Mouse (Mus musculus) limb, embryonic 12.5 days (tissue): ENCODE results near the gene Phlpp1. TPM values are rescaled to one million over a fixed set of nuclear protein-coding genes. Genes with fewer than 3 reads are reported as not detected.

Source experiments
- ATAC-seq: fragments of 200-750 bp; cut with Nextera tagmentation; 2 replicates; pipeline ENCODE4 v1.8.0; 2017; ENCODE audit warnings: low read depth, moderate TSS enrichment; ENCODE audit not compliant: insufficient number of reproducible peaks, insufficient read depth, low FRiP score, low TSS enrichment
- H3K27ac ChIP-seq: fragments of 300-500 bp; sonication (generic); 2 replicates; pipeline ENCODE4 v1.5.1; 2016; ENCODE audit warnings: mild to moderate bottlenecking, moderate library complexity
- H3K27me3 ChIP-seq: fragments of 300-500 bp; sonication (generic); 2 replicates; pipeline ENCODE4 v1.6.1; 2016; ENCODE audit warnings: mild to moderate bottlenecking, moderate library complexity
- H3K36me3 ChIP-seq: fragments of 300-500 bp; sonication (generic); 2 replicates; pipeline ENCODE4 v1.6.1; 2016; ENCODE audit warnings: mild to moderate bottlenecking, moderate library complexity
- H3K4me1 ChIP-seq: fragments of 300-500 bp; sonication (generic); replicated peaks from 2 replicates; pipeline ENCODE4 v1.6.1; 2016
- H3K4me2 ChIP-seq: fragments of 300-500 bp; sonication (generic); 2 replicates; pipeline ENCODE4 v1.6.1; 2016; ENCODE audit warnings: mild to moderate bottlenecking, moderate library complexity
- H3K4me3 ChIP-seq: fragments of 300-500 bp; sonication (generic); replicated peaks from 2 replicates; pipeline ENCODE4 v1.5.1; 2016; ENCODE audit warnings: mild to moderate bottlenecking
- H3K9ac ChIP-seq: fragments of 300-500 bp; sonication (generic); replicated peaks from 2 replicates; pipeline ENCODE4 v1.6.1; 2016; ENCODE audit warnings: mild to moderate bottlenecking, moderate library complexity
- H3K9me3 ChIP-seq: fragments of 300-500 bp; sonication (generic); 2 replicates; pipeline ENCODE4 v1.6.1; 2016; ENCODE audit warnings: mild to moderate bottlenecking, moderate library complexity
- WGBS: fragments of 180-500 bp; shearing (Covaris S2); methylation state at CpG from one replicate; pipeline ENCODE4 v1.1.7; 2016; 5-methylcytosine and 5-hydroxymethylcytosine counted together
- polyA plus RNA-seq: library from polyadenylated mRNA; unstranded; fragments of >200 nt; fragmentation: Nextera tagmentation; extraction: Ambion mirVana; gene quantifications from 2 replicates; pipeline ENCODE4 v1.2.1, GENCODE M21; 2016

The Phlpp1 gene
- polyA plus RNA-seq, 1 experiment from 2014 or later = 5.3 TPM

DNA sequence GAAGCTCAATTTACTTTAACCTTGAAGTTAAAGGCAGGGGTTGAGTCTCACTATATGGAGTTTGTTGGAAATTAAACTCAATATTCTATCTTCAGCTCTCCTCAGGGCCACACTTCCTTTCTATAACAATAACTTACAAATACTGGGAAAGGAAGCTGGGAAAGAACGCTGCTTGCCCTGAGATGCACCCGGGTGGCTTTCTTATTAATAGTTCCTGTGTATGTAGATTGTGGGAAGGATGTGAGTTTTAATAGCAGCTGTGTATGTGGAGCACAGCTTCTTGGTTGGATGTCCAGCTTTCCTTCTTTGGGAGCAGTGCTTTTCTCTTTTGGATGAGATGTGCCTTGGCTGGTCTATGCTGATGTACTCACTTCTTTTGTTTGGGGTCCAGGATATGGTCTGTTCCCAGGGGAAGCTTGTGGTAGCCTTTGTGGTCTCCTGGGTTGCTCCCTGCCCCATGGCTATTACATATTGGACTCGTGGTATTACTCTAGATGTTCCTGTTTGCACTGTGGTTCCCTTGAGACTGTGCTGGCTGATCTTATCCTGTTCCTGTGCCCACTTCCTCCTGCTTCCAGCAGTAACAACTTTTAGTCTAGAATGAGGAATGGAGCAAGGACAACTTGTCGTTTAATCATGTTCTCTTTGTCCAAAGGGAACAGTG lies 145.2 kb downstream of the Phlpp1 start:
- ATAC-seq = no peak
- WGBS = 81% methylated on average over 4 of the region's 4 CpGs
- Histone ChIP-seq H3K9me3 (no peaks in the 10 kb centered on the region), H3K4me1 (no peaks in the 10 kb centered on the region), H3K27ac (no peak overlapping the region), H3K4me2 (no peak overlapping the region), H3K4me3 (no peak overlapping the region), H3K27me3 (no peaks in the 10 kb centered on the region), H3K9ac (no peak overlapping the region), H3K36me3 (no peaks in the 10 kb centered on the region)

DNA sequence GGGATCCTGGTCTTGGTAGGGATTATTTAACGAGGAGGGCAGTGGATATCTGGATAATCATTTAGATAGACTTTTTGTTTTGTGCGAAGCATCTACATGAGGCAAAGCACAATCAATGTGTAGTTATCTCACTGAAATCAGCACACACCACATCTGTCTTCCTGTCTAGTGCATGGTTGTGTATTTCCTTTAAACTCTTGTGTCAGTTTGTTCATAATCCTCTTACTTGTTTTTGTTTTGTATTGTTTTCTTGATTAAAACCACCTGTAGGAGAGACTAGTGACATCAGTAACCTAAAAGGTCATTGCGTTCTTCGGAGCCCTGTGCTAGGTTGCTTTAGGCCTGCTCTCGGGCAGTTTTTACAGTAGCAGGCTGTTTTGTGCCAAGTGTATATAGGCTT lies 146.8 kb downstream of the Phlpp1 start:
- Histone ChIP-seq H3K27ac (no peak overlapping the region), H3K9me3 (no peaks in the 10 kb centered on the region), H3K9ac (no peak overlapping the region), H3K27me3 (no peaks in the 10 kb centered on the region), H3K4me1 (no peaks in the 10 kb centered on the region), H3K4me3 (no peak overlapping the region), H3K4me2 (no peak overlapping the region), H3K36me3 (no peaks in the 10 kb centered on the region)
- no peak for ATAC-seq
- WGBS = 72% methylated on average over 5 of the region's 5 CpGs

DNA sequence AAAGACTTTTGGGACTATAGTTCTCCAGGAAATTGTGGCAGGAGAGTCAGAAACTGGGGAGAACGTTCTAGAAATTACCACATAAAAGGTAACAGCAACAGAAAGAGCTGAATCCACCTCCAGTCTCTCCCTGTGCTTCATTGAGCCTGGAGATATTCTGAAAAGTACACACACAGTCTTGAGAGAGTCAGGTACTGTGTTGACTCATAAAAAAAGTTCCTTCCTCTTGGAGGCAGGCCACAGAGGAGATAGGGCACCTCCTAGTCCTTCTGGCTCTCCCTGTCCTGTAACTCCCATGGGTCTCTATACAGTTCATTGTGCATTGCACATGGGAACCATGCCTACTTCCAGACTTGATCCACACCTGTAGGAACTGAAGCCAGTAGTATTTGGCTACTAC lies 149.0 kb downstream of the Phlpp1 start:
- no peak overlapping the region for H3K4me2 ChIP-seq
- 90% methylated on average over 1 of the region's 1 CpGs for WGBS
- no peak overlapping the region for H3K27ac ChIP-seq
- no peak for ATAC-seq
- no peaks in the 10 kb centered on the region for H3K4me1 ChIP-seq
- H3K27me3 ChIP-seq = no peaks in the 10 kb centered on the region
- no peaks in the 10 kb centered on the region for H3K36me3 ChIP-seq
- H3K9ac ChIP-seq = no peak overlapping the region
- H3K4me3 ChIP-seq = no peak overlapping the region
- no peaks in the 10 kb centered on the region for H3K9me3 ChIP-seq

DNA sequence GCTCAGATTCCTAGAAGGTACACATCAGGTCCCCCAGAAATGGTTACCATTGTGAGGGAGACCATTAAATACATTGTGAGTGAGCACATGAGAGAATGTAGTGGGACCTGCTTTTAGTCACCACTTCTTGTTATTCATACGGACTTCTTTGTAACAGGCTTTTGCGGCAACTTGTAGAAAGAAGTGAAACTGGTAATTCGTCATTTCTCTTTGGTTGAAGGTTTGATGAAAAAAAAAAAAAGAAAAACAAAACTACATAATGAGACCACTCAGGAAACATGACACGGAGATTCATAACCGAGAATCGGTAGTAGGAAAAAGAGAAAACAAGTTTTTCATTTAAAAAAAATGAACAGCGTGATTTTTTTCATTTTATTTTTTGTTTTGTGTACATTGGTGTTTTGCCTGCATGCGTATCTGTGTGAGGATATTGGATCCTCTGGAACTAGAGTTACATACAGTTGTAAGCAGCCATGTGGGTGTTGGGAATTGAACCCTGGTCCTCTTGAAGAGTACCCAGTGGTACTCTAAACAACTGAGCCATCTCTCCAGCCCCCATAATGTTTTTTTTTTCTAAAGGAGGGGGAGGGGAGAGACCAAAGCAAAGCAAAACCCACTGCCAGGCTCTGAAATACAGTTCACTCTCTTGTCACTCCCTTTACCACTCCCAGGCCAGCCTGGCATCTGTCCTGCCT lies 150.0 kb downstream of the Phlpp1 start:
- Histone ChIP-seq H3K27me3 (no peaks in the 10 kb centered on the region), H3K4me2 (no peak overlapping the region), H3K27ac (no peak overlapping the region), H3K36me3 (no peaks in the 10 kb centered on the region), H3K4me1 (no peaks in the 10 kb centered on the region), H3K4me3 (no peak overlapping the region), H3K9ac (no peak overlapping the region), H3K9me3 (no peaks in the 10 kb centered on the region)
- 90% methylated on average over 8 of the region's 8 CpGs for WGBS
- ATAC-seq = no peak

DNA sequence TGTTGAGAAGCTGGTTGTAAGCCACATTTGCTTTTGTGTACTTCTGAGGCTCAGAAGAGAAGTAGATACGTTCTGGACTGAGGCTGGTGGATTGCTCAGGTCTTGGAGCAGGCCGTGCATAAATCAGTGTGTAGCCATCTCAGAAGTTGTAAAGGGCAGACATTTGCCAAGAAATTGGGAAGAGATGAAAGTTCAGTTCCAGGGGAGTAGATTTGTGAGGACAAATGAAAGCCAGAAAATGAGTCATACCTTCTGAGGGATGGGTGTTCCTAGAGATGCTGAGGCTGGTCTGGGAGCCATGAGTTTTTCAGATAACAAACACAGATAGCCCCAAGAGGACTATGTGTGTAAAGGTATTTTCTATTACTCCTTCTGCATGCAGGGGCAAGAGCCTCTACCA lies 155.1 kb downstream of the Phlpp1 start:
- Histone ChIP-seq H3K27me3 (no peaks in the 10 kb centered on the region), H3K36me3 (no peaks in the 10 kb centered on the region), H3K27ac (no peak overlapping the region), H3K4me1 (no peaks in the 10 kb centered on the region), H3K9ac (no peak overlapping the region), H3K9me3 (no peaks in the 10 kb centered on the region), H3K4me2 (no peak overlapping the region), H3K4me3 (no peak overlapping the region)
- WGBS = 73% methylated on average over 2 of the region's 2 CpGs
- no peak for ATAC-seq

DNA sequence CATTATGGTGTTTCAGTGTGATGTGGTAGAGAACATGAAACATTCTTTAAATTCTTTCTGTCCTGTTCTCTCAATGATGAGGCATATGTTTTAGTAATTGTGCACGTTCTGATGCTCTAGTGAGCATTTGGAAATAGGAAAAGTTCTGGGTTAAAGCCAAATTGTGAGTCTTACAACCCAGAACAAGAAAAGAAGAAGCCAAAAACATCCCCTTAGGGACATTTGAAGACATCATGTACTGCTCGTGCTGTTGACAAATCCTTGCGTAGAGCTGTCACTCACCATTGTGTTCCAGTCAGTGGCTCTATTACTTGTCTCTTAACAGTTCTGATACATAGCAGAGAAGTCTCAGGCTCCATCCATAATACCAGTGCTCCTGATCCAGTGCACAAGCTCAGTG lies 170.5 kb downstream of the Phlpp1 start:
- Histone ChIP-seq H3K9ac (no peak overlapping the region), H3K27ac (no peak overlapping the region), H3K4me3 (no peak overlapping the region), H3K4me2 (no peak overlapping the region), H3K36me3 (peaks cover 26% of the 10 kb centered on the region; the same call in 1 of the 2 replicates), H3K27me3 (no peaks in the 10 kb centered on the region), H3K4me1 (no peaks in the 10 kb centered on the region), H3K9me3 (no peaks in the 10 kb centered on the region)
- ATAC-seq = no peak
- 74% methylated on average over 3 of the region's 3 CpGs for WGBS

DNA sequence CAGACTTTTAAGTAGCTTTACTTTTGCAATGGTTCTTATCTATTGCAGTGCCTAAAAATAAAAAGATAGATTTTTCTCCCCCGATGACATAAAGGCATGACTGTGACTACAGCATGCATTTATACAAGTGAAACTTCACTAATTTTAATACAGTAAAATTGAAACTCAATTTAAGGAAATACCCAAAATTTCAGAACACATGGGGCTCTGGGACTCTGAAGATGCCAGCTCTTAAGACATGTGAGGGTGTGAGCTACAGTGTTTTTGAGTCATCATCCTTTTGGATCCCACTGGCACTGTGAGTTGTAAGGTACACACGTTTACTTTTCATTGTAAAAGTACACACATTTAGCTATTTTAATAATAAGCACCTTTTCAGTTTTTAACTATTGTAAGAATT lies 173.7 kb downstream of the Phlpp1 start:
- peaks cover 22% of the 10 kb centered on the region; the same call in 1 of the 2 replicates for H3K36me3 ChIP-seq
- H3K4me3 ChIP-seq = no peak overlapping the region
- H3K4me2 ChIP-seq = no peak overlapping the region

DNA sequence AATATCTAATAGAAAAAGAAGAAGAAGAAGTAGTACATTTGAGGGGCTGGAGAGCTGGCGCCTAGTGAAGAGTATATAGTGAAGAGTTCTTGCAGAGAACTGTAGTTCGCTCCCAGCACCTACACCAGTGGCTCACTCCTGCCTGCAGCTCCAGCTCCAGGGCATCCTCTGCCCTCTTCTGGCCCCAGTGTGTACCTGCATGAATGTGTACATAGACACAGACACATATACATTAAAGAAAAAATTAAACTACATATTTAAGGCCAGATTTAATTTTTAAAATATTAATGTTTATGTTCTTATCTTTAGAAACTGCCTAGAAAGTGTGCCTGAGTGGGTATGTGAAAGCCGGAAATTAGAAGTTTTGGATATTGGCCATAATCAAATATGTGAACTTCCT lies 175.2 kb downstream of the Phlpp1 start:
- Histone ChIP-seq H3K4me2 (no peak overlapping the region), H3K27me3 (no peaks in the 10 kb centered on the region), H3K9ac (no peak overlapping the region), H3K27ac (no peak overlapping the region), H3K9me3 (no peaks in the 10 kb centered on the region), H3K4me1 (no peaks in the 10 kb centered on the region), H3K36me3 (peaks cover 29% of the 10 kb centered on the region), H3K4me3 (no peak overlapping the region)
- WGBS = 93% methylated on average over 3 of the region's 3 CpGs
- no peak for ATAC-seq

More for the DNA sequence above, 173.7 kb downstream of the Phlpp1 start:
- Histone ChIP-seq H3K27ac (no peak overlapping the region), H3K27me3 (no peaks in the 10 kb centered on the region), H3K9ac (no peak overlapping the region), H3K4me1 (no peaks in the 10 kb centered on the region), H3K9me3 (no peaks in the 10 kb centered on the region)
- 89% methylated on average over 2 of the region's 2 CpGs for whole genome bisulfite sequencing
- no peak for ATAC-seq

DNA sequence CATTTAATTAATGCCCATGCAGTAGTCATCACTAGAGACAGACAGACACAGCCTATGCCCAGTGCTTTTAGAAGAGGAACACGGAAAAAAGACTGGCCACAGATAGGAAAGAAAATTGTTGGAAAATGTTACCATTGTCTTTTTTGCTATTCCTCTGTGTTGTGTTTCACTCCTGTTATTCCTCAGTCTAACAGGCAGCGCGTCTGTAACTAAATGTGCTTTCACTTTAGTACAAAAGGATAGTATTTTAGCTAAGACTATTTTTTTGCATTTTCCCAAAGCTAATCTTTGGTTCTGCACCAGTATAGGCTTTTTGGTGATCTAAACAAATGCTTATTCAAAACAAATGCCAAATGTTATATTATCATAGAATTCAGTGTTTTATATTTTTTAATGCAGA lies 177.6 kb downstream of the Phlpp1 start:
- Histone ChIP-seq H3K4me3 (no peak overlapping the region), H3K27ac (no peak overlapping the region), H3K36me3 (peaks cover 20% of the 10 kb centered on the region), H3K4me1 (peaks cover 2% of the 10 kb centered on the region; the same call in 1 of the 2 replicates), H3K4me2 (no peak overlapping the region), H3K9ac (no peak overlapping the region), H3K9me3 (no peaks in the 10 kb centered on the region), H3K27me3 (no peaks in the 10 kb centered on the region)
- no peak for ATAC-seq
- WGBS = 92% methylated on average over 3 of the region's 3 CpGs

DNA sequence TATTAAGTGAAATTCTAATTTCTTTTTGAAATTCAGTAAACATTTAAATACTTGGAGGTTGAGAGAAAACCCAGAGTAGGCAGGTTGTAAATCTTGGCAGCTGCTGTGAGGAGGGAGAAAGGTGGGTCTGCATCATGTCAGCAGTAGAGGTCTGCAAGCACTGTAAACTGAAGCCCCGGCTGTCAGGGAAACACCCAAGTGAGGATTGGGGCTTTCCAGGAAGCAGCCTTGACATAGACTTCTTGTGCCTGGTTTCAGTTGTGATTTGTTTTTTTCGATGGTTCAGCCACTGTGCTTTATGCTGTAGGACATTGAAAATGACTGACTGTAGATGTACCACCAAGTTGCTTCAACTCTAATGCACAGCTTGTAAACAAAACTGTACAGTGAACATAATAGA lies 180.0 kb downstream of the Phlpp1 start:
- no peak overlapping the region for H3K9ac ChIP-seq
- 37% methylated on average over 2 of the region's 2 CpGs for WGBS
- H3K9me3 ChIP-seq = no peaks in the 10 kb centered on the region
- ATAC-seq = no peak
- H3K27me3 ChIP-seq = no peaks in the 10 kb centered on the region
- H3K36me3 ChIP-seq = peaks cover 11% of the 10 kb centered on the region
- H3K27ac ChIP-seq = no peak overlapping the region
- no peak overlapping the region for H3K4me3 ChIP-seq
- no peak overlapping the region for H3K4me2 ChIP-seq
- peaks cover 5% of the 10 kb centered on the region; the same call in 1 of the 2 replicates for H3K4me1 ChIP-seq

DNA sequence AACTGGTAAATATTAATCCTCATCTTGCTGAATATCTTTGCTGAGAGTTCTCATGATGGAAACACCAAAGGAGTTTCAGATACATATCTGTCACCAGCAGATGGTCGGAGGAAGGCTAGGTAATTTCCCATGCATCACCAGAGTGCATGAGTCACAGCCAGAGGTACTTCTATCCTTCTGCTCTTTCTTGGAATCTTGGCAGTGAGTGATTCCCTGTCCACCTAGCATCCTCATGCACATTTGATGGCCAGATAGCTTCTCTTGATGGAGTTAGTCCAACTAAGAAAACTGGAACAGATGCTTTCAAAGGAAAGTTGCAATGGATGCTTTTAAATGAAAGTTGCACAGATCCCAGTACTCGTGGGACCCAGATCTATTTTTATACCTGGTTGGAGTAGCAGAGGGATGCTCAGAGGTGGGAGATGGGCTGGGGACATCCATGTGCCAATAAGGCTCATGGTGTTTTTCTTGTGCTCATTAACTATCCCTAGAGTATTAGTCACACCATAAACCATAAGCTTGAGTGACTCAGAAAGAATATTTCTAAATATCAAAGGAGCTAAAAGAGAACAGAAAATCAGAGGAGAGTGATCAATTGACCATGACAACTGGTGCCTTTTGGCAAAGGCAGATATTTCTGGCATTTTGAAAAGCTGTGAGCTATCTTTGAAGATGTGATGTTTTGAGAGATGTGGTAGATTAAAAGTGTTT lies 181.4 kb downstream of the Phlpp1 start:
- WGBS = 78% methylated on average over 2 of the region's 2 CpGs
- ATAC-seq = no peak

More for the DNA sequence above, 181.4 kb downstream of the Phlpp1 start:
- H3K4me2 ChIP-seq = no peak overlapping the region
- no peaks in the 10 kb centered on the region for H3K9me3 ChIP-seq
- H3K27me3 ChIP-seq = no peaks in the 10 kb centered on the region
- no peak overlapping the region for H3K4me3 ChIP-seq
- H3K4me1 ChIP-seq = peaks cover 5% of the 10 kb centered on the region; the same call in 1 of the 2 replicates
- no peak overlapping the region for H3K27ac ChIP-seq
- peaks cover 8% of the 10 kb centered on the region for H3K36me3 ChIP-seq
- no peak overlapping the region for H3K9ac ChIP-seq
